Mouse (Mus musculus) lung, postnatal 0 days (tissue): Measurements from ENCODE around the gene Spsb4.

Experiments
- CTCF ChIP-seq: IDR thresholded peaks from 2 replicates; pipeline ENCODE4 v1.5.1; 2016; ENCODE audit warnings: antibody characterized with exemption, mild to moderate bottlenecking
- EP300 ChIP-seq: IDR thresholded peaks from 2 replicates; pipeline ENCODE4 v1.6.1; 2016; ENCODE audit warnings: antibody characterized with exemption, mild to moderate bottlenecking, control low read depth

- TF ChIP-seq CTCF: no peak
- no peak for TF ChIP-seq EP300
These were observed 59.2 kb downstream of the Spsb4 start for GRCm38 (mm10) chr9:96959469-96959868.
